Mouse (Mus musculus): ENCODE data around the gene Gripap1. TPM values are rescaled to one million over a fixed set of nuclear protein-coding genes. Genes with fewer than 3 reads are reported as not detected.

The Gripap1 gene
- polyA plus RNA-seq, 1 experiment from 2014 or later: 50.1 TPM

DNA sequence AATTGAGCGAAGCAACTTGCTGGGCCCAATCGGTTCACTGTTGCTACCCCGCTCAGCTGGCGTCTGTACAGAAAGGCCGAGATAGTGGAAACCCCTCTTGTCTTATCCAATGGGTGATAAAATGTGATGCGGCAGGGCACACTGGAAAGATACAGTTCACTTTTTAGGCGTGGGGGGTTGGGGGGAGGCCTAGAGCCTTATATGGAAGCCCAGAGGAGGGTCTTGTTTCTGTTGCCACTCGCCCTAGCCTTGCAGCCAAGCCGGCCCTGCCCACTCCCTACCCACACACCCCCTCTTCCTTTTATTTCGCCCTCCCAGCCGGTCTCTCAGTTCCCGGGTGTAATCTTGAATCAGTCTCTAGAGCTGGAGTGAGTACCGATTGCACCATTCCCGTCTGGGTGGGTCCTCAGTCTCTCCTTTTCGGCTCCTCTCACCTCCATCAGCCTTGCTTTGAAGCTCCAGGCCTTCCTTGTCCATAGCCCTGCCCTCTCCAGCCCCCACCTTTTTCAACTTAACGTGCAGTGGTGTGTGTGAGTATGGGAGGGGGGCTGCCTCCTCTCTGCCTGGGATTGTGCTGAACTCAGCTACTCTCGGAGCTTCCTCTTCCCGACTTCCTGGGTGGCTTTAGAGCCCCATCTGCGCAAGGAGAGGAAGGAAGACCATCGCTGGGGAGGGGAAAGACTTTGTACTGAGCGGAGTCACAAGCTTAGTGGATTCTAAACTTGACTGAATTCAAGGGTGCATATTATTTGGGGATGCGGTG is 25.8 kb upstream of the Gripap1 start:
- H3K9me3 ChIP-seq: no peaks in the 10 kb centered on the region
- no peak overlapping the region for H3K27ac ChIP-seq
- 20% methylated on average over 22 of the region's 22 CpGs for WGBS
- no peak for ATAC-seq (ENCODE audit: insufficient number of reproducible peaks, insufficient read depth, low FRiP score, low TSS enrichment, low read depth)
- H3K4me1 ChIP-seq: peaks cover 19% of the 10 kb centered on the region
- peak overlapping the region; percentile 67 for H3K4me3 ChIP-seq
- peak overlapping the region; percentile 69 for H3K4me2 ChIP-seq
- H3K9ac ChIP-seq: peak overlapping the region; percentile 77
- H3K27me3 ChIP-seq: no peaks in the 10 kb centered on the region
- H3K36me3 ChIP-seq: peaks cover 16% of the 10 kb centered on the region

GRCm38 (mm10) chrX:7764657-7765280 is 24.8 kb upstream of the Gripap1 start:
- H3K4me3 ChIP-seq: peak overlapping the region; percentile 67
- H3K9me3 ChIP-seq: no peaks in the 10 kb centered on the region
- peak overlapping the region; percentile 32 for H3K9ac ChIP-seq
- ATAC-seq (ENCODE audit: insufficient number of reproducible peaks, insufficient read depth, low FRiP score, low TSS enrichment, low read depth): no peak
- H3K4me1 ChIP-seq: peaks cover 19% of the 10 kb centered on the region
- H3K27me3 ChIP-seq: no peaks in the 10 kb centered on the region
- H3K4me2 ChIP-seq: peak overlapping the region; percentile 69
- WGBS: 17% methylated on average over 9 of the region's 9 CpGs
- peaks cover 18% of the 10 kb centered on the region for H3K36me3 ChIP-seq
- H3K27ac ChIP-seq: no peak overlapping the region

GRCm38 (mm10) chrX:7765281-7765670 is 24.3 kb upstream of the Gripap1 start:
- Histone ChIP-seq H3K4me3 (peak overlapping the region; percentile 67), H3K36me3 (peaks cover 24% of the 10 kb centered on the region), H3K9ac (0 out of 2 replicates have a peak overlapping the region, but pooled peaks have one; percentile 6), H3K4me2 (peak overlapping the region; percentile 69), H3K4me1 (peaks cover 19% of the 10 kb centered on the region), H3K27me3 (no peaks in the 10 kb centered on the region), H3K27ac (no peak overlapping the region), H3K9me3 (no peaks in the 10 kb centered on the region)
- no peak for ATAC-seq (ENCODE audit: insufficient number of reproducible peaks, insufficient read depth, low FRiP score, low TSS enrichment, low read depth)
- WGBS: 21% methylated on average over 11 of the region's 13 CpGs

GRCm38 (mm10) chrX:7765764-7766163 is 23.8 kb upstream of the Gripap1 start:
- ATAC-seq (ENCODE audit: insufficient number of reproducible peaks, insufficient read depth, low FRiP score, low TSS enrichment, low read depth): no peak
- peaks cover 19% of the 10 kb centered on the region for H3K4me1 ChIP-seq
- peak overlapping the region; percentile 67 for H3K4me3 ChIP-seq
- H3K4me2 ChIP-seq: peak overlapping the region; percentile 69
- no peak overlapping the region for H3K9ac ChIP-seq
- 15% methylated on average over 11 of the region's 11 CpGs for WGBS
- H3K27ac ChIP-seq: no peak overlapping the region
- no peaks in the 10 kb centered on the region for H3K9me3 ChIP-seq
- H3K36me3 ChIP-seq: peaks cover 27% of the 10 kb centered on the region
- H3K27me3 ChIP-seq: no peaks in the 10 kb centered on the region

DNA sequence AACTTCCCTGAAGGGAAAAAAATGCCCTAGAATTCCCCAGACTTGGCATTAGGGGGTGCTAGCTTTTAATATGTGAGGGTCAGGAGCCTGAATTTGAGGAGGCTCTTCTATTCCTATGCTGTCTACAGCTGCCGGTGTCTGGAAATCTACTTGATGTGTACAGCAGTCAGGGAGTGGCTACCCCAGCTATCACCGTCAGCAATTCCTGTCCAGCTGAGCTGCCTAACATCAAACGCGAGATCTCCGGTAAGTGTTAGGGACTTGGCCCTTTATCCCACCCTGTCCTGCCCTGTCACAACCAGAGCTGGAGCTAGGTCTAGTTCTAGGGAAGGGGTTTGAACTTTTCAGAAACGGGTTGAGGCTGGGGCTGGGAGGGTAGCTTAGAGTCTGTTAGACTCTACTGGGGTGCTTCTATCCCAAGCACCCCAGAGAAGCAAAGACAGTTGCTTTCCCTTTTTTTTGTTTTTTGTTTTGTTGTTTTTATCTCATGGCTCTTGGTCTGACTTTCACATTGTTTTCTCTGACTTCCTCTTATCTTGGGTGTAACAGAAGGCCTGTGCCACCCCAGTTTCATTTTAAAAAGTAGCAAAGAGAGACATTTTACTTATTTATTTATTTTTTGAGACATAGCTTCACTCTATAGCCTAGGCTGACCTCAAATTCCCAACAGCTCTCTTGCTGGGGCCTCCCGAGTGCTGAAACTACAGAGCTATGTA is 20.1 kb upstream of the Gripap1 start:
- no peak overlapping the region for H3K4me2 ChIP-seq
- H3K36me3 ChIP-seq: peaks cover 63% of the 10 kb centered on the region
- H3K9ac ChIP-seq: no peak overlapping the region
- peaks cover 17% of the 10 kb centered on the region for H3K4me1 ChIP-seq
- no peak for ATAC-seq (ENCODE audit: insufficient number of reproducible peaks, insufficient read depth, low FRiP score, low TSS enrichment, low read depth)
- no peak overlapping the region for H3K4me3 ChIP-seq
- no peaks in the 10 kb centered on the region for H3K27me3 ChIP-seq
- WGBS: 91% methylated on average over 7 of the region's 7 CpGs
- no peak overlapping the region for H3K27ac ChIP-seq
- no peaks in the 10 kb centered on the region for H3K9me3 ChIP-seq

DNA sequence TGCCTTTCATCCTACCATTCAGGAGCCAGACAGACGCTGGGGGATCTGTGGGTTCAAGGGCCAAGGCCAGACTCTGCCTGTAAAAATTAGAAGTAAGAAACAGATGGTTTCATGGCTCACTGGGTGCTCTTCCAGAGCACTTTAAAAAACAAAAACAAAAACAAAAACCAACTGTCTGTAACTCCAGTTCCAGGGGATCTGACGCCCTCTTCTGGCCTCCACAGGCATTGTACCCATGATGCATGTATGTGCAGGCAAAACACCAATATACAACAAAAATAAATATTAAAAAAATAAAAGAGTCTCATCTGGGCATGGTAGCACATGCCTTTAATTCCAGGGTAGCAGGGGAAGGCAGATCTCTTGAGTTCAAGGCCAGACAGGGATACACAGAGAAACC is 16.8 kb upstream of the Gripap1 start:
- Histone ChIP-seq H3K4me2 (no peak overlapping the region), H3K27me3 (no peaks in the 10 kb centered on the region), H3K36me3 (peaks cover 57% of the 10 kb centered on the region), H3K9me3 (no peaks in the 10 kb centered on the region), H3K9ac (no peak overlapping the region), H3K4me1 (no peaks in the 10 kb centered on the region), H3K27ac (no peak overlapping the region), H3K4me3 (no peak overlapping the region)
- WGBS: 46% methylated on average over 2 of the region's 2 CpGs
- ATAC-seq (ENCODE audit: insufficient number of reproducible peaks, insufficient read depth, low FRiP score, low TSS enrichment, low read depth): no peak

DNA sequence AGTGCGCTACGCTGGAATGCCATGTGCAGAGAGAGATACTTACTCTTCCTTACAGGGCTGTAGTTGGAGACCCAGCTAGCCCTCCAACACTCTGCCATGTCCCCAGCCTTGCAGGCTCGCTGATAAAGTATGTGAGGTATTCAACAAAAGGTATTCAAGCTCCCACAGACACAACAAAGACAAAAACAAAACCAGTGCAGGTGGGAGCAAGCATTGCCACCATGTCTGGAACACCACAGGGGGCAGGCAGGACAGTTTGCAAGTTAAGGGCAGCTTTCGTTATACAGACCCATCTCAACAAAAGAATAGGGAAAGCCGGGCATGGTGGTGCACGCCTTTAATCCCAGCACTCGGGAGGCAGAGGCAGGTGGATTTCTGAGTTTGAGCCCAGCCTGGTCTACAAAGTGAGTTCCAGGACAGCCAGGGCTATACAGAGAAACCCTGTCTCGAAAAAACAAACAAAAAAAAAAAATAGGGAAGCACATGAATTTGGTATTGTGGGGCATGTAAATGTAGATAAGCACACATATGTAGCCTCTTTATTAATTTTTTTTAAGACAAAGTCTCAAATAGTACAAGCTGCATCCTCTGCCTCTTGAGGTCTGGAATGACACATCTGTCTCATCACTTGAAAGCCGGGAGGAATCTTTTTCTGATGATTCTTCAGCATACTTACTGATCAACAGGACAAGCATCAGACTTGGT is 13.9 kb upstream of the Gripap1 start:
- no peak overlapping the region for H3K4me2 ChIP-seq
- H3K27ac ChIP-seq: no peak overlapping the region
- no peak for ATAC-seq (ENCODE audit: insufficient number of reproducible peaks, insufficient read depth, low FRiP score, low TSS enrichment, low read depth)
- no peaks in the 10 kb centered on the region for H3K9me3 ChIP-seq
- H3K36me3 ChIP-seq: peaks cover 36% of the 10 kb centered on the region
- no peak overlapping the region for H3K9ac ChIP-seq
- H3K4me3 ChIP-seq: no peak overlapping the region
- H3K27me3 ChIP-seq: no peaks in the 10 kb centered on the region
- 59% methylated on average over 9 of the region's 9 CpGs for WGBS
- H3K4me1 ChIP-seq: no peaks in the 10 kb centered on the region

- H3K9me3 ChIP-seq: no peaks in the 10 kb centered on the region
- ATAC-seq (ENCODE audit: insufficient number of reproducible peaks, insufficient read depth, low FRiP score, low TSS enrichment, low read depth): no peak
- WGBS: 52% methylated on average over 8 of the region's 8 CpGs
Measured at GRCm38 (mm10) chrX:7776329-7777082, 13.1 kb upstream of the Gripap1 start.

GRCm38 (mm10) chrX:7778450-7779244 is 10.9 kb upstream of the Gripap1 start:
- no peak overlapping the region for H3K4me2 ChIP-seq
- no peak overlapping the region for H3K4me3 ChIP-seq
- no peak overlapping the region for H3K27ac ChIP-seq
- WGBS: 72% methylated on average over 7 of the region's 7 CpGs
- peaks cover 8% of the 10 kb centered on the region for H3K36me3 ChIP-seq
- no peaks in the 10 kb centered on the region for H3K27me3 ChIP-seq
- ATAC-seq (ENCODE audit: insufficient number of reproducible peaks, insufficient read depth, low FRiP score, low TSS enrichment, low read depth): no peak
- H3K9ac ChIP-seq: no peak overlapping the region
- H3K9me3 ChIP-seq: no peaks in the 10 kb centered on the region
- H3K4me1 ChIP-seq: no peaks in the 10 kb centered on the region

More at GRCm38 (mm10) chrX:7776329-7777082, 13.1 kb upstream of the Gripap1 start:
- H3K27me3 ChIP-seq: no peaks in the 10 kb centered on the region
- no peak overlapping the region for H3K4me2 ChIP-seq
- no peak overlapping the region for H3K9ac ChIP-seq
- H3K27ac ChIP-seq: no peak overlapping the region
- H3K36me3 ChIP-seq: peaks cover 28% of the 10 kb centered on the region
- H3K4me1 ChIP-seq: no peaks in the 10 kb centered on the region
- H3K4me3 ChIP-seq: no peak overlapping the region

DNA sequence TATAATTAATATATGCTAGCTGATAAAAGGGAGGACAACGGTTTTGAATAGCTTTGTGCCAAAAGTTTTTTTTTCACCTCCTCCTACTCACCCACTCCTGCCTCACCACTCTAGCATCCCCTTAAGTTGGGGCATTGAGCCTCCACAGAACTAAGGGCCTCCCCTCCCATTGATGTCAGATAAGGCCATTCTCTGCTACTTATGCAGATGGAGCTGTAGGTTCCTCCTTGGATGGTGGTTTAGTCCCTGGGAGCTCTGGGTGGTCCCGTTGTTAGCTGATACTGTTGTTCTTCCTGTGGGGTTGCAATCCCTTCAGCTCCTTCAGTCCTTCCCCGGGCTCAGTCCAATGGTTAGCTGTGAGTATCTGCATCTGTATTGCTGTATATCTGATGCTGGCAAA is 10.3 kb upstream of the Gripap1 start:
- Histone ChIP-seq H3K27ac (no peak overlapping the region), H3K36me3 (peaks cover 2% of the 10 kb centered on the region; the same call in 1 of the 2 replicates), H3K4me2 (no peak overlapping the region), H3K9ac (no peak overlapping the region), H3K9me3 (no peaks in the 10 kb centered on the region), H3K4me3 (no peak overlapping the region), H3K27me3 (no peaks in the 10 kb centered on the region), H3K4me1 (no peaks in the 10 kb centered on the region)
- no peak for ATAC-seq (ENCODE audit: insufficient number of reproducible peaks, insufficient read depth, low FRiP score, low TSS enrichment, low read depth)
- whole genome bisulfite sequencing: 19% methylated on average over 3 of the region's 3 CpGs
